Comparison of ENCODE assay signal across 17 mouse cellular contexts in genomic region chr5:51946062-51946461, GRCm38 (mm10).
DNase-seq lines count a peak whose midpoint lies in the region; TF ChIP-seq lines count a peak whose summit lies in the region.
"Had no signal": no experiment of that assay in that cellular context is flagged by ENCODE, and none has a peak within 500 bp of the region (broad histone marks: within the 10 kb centered on the region; RNA-seq: fewer than 3 reads in every experiment).

No protein-coding gene starts in this region.

- no peaks in the 10 kb centered on the region for H3K27me3 ChIP-seq in MEL (ENCODE audit: control insufficient read depth in 1 of 2, insufficient read depth in 2 of 2, low read length in 2 of 2)
- H3K27me3 ChIP-seq: CH12.LX had no signal

- no peak for DNase-seq in MEL (ENCODE audit: low read depth, low spot score)
- DNase-seq in c-Kit-positive CD71-positive TER-119-positive erythroid progenitor cells, embryonic 14.5 days (ENCODE audit: low spot score): no peak
- DNase-seq: adrenal gland, adult 2 months; adrenal gland, adult 8-10 months; adrenal gland, postnatal 10 days; adrenal gland, postnatal 14 days; adrenal gland, postnatal 25 days; adrenal gland, postnatal 36 days; B cell, adult 2 months; cerebellum, adult 11 months; cerebellum, adult 11-12 months; cerebellum, adult 18-20 months; cerebellum, adult 2 months; cerebellum, adult 8-10 months; cerebellum, adult 9-10 months had no signal

- H3K27ac ChIP-seq in MEL (ENCODE audit: control insufficient read depth, low read depth, low read length): no peak overlapping the region

- H3K36me3 ChIP-seq in MEL (ENCODE audit: control insufficient read depth in 1 of 2, insufficient read depth in 2 of 2, low read length in 2 of 2): peaks cover 0 to 26% of the 10 kb centered on the region in 2 experiments; a peak in 2 of 4 replicates
- H3K36me3 ChIP-seq: G1E had no signal

- no peak for TF ChIP-seq POLR2A in MEL (IDR thresholded peaks at IDR 0.05; ENCODE audit: control insufficient read depth in 1 of 2, insufficient read depth in 1 of 2, low read depth in 1 of 2, low read length in 2 of 2, poor library complexity in 1 of 2)

- peaks cover 18 to 25% of the 10 kb centered on the region in 2 experiments for H3K4me1 ChIP-seq in MEL (ENCODE audit: control insufficient read depth in 1 of 2, insufficient read depth in 2 of 2, low read length in 2 of 2)

- no peak overlapping the region for H3K4me3 ChIP-seq in MEL (ENCODE audit: control insufficient read depth in 1 of 2, insufficient read depth in 1 of 2, low read depth in 2 of 2, low read length in 2 of 2)

- TF ChIP-seq RAD21 in MEL (IDR thresholded peaks at IDR 0.05; ENCODE audit: low read depth, low read length): no peak

- TF ChIP-seq CTCF in MEL (IDR thresholded peaks at IDR 0.05 in 2 of 3, conservative IDR thresholded peaks at IDR 0.05 in 1 of 3; ENCODE audit: control insufficient read depth in 1 of 3, insufficient read depth in 1 of 3, low read depth in 2 of 3, low read length in 3 of 3, poor library complexity in 1 of 3, severe bottlenecking in 1 of 3): no peak

- H3K79me2 ChIP-seq in MEL (ENCODE audit: control insufficient read depth, insufficient read depth, low read length, poor library complexity): no peaks in the 10 kb centered on the region

- no peak for TF ChIP-seq EP300 in MEL (IDR thresholded peaks at IDR 0.05; ENCODE audit: low read depth in 1 of 2, low read length in 2 of 2)

- H3K9me3 ChIP-seq in MEL (replicated peaks; ENCODE audit: insufficient read depth, low read length): no peaks in the 10 kb centered on the region

- H3K9ac ChIP-seq in MEL (ENCODE audit: control insufficient read depth, low read depth, low read length, poor library complexity, severe bottlenecking): no peak overlapping the region

TF ChIP-seq in MEL, 35 proteins besides CTCF, POLR2A, EP300 and RAD21:
- TF ChIP-seq MYC (IDR thresholded peaks at IDR 0.05; ENCODE audit: low read depth, low read length) (no peak), ZKSCAN1 (IDR thresholded peaks at IDR 0.05; ENCODE audit: low read depth, low read length) (peak; percentile 94)
